Mouse (Mus musculus) left cerebral cortex, adult 9 months (tissue): Measurements from ENCODE around the gene Hoxd11.

Experiments
- DNase-seq, 2 experiments: peaks; one replicate each; pipeline ENCODE4 v3.0.0; 2022; ENCODE audit warnings: low spot score in 2 of 2

Gene Hoxd11

GRCm38 (mm10) chr2:74680561-74681398, 1.4 kb downstream of the Hoxd11 start:
- no peak for DNase-seq

DNA sequence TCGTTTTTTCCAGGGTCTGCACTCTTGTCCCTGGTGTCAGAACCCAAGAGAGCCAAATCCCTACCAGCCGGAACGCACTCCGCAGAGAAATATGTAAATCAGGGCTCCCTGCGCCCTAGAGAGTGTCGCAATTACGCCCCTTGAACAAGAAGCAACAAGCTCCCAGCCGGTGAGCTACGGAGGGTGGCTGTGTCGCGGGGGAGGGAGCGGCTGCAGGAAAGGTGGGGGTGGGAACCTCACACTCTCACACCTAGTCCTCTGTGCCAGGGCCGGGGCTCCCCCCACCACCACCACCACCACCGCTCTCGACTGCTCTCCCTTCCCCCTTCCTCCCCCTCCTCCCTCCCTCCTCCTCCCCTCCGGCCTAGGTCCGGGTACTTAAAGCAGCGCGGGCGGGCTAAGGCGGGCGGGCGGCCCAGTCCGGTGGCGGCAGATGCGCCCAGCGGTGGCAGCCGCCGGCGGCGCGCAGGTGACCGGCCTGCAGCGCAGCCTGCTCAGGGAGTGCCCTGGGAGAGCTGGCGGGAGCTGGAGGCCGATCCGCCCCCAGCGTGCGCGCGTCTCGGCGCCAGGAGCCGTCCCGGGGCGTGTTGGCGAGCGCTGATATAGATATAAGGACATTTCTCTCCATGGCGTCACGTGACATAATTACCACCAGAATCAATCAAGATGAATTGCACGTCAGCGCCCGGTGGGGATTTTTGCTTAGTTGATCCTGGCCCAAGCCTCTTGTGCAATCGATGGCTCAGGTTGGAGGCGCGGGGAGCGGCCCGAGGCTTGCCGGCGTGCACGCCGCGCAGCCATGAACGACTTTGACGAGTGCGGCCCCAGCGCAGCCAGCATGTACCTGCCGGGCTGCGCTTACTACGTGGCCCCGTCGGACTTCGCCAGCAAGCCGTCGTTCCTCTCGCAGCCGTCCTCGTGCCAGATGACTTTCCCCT, 2.5 kb downstream of the Hoxd11 start:
- no peak for DNase-seq

GRCm38 (mm10) chr2:74682796-74683195, 3.4 kb downstream of the Hoxd11 start:
- DNase-seq = no peak

GRCm38 (mm10) chr2:74683471-74683951, 4.2 kb downstream of the Hoxd11 start:
- DNase-seq = no peak

- no peak for DNase-seq
Measured at GRCm38 (mm10) chr2:74684106-74684505, 4.7 kb downstream of the Hoxd11 start.

DNA sequence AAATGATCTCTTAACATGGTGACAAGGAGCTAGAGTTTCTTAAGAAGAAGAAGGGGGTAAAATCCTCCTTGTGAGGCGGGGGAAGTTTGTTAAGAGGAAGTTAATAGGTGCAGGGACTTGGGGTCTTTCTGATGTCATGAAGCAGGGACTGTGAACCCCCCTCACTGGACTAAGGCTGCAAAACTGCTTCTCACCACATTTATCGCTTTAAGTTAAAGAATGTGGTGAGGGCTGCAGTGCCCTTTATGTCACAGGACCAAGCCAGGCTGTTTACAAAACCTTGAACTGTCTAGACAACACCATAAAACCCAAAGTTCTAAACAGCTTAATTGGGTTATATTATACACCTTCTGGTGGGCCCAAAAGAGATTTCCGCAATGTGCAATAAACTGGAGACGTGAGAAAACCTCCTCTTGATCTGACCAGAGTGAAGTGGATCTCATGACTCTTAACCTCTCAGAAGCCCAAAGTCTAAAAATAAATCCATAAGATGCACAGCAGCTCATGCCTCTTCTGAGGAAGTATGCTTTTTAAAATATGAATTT, 5.8 kb downstream of the Hoxd11 start:
- DNase-seq = no peak

GRCm38 (mm10) chr2:74686301-74686987, 7.1 kb downstream of the Hoxd11 start:
- DNase-seq = peak in 1 of 2 experiments; percentile 58

DNA sequence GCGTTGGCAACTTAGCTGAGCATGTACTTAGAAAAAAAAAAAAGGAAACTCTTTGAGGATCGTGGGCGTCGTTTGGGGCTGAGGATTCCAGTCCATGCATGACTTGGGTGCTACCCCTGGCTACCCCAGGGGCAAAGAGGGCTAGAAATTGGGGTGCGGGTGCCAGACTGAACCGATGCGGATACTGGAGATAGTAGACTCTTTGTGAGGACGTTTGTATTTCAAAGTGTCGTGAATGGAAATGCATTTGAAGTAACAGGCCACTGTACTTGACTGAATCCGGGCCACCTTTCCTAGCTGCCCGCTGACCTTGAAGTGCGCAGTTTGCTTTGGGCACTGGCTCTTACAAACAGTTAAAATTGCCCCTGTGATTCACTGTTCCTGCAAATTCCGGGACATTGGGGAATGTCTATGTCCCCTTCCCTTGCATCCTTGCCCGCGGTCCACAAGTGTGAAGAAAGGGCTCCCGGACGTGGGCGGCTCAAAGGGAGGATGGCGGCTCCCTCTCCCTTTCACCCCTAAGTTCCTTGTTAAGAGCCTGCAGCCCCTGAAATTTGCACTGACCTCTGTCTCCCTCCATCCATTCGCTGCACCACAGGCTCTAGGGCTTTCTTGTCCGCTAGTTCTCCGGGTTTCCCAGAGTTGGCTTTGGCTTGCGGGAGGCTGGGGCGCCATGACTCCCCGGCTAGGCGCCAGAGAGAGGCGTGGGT, 7.8 kb downstream of the Hoxd11 start:
- no peak for DNase-seq

- no peak for DNase-seq
Measured at GRCm38 (mm10) chr2:74687698-74688555, 8.6 kb downstream of the Hoxd11 start.

GRCm38 (mm10) chr2:74688795-74689573, 9.6 kb downstream of the Hoxd11 start:
- no peak for DNase-seq

DNA sequence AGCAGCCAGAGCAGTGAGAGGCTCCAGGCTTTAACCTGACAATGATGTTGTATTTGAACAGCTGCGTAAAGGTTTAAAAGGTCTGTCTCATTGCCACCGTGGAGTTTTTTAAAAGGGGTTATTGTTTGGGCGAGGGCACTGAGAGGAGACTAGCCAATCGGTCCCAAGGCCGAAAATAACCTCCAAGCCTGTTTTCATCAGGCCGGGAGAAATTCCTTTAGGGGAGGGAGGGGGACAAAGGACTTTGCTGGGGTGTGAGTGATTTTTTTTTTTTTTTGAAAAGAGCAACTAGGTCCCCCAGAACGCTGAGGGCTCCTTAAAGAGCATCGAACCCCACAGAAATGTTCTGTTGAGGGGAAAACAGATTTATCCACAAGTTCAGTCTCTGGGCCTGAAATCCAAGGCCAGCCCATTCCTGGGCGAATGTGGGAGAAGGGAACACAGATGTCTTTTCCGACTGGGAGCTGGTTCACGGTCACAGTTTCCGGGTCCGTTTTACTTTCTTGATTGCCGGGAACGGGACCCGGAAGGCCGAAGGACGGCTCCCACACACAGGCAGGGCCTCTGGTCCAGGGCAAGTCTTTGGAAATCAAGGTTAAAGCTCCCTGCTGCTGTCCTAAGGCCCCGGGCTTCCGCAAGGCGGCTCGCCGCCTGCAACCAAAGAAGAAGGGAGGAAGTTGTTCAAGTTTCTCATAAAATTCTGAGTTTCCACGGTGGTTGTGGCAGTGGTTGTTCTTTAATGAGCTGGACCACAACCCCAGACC, 10.4 kb downstream of the Hoxd11 start:
- no peak for DNase-seq

DNA sequence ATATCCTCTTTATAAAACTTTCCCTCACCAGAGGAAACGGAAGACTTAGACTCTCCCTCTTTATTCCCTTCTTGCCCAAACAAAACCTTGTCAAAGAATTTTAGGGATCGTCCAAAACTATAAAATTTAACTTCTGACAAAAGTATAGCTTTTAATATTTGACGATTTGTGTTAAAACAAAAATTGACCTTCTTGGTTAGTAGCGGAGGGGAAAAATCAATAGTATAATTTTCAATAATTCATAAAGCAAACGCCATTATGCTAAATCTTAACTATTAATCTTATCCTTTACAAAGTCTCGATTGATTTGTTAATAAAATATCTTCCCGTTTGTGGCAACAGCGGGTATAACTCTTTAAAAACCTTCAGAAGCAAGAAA, 11.0 kb downstream of the Hoxd11 start:
- DNase-seq = no peak

- no peak for DNase-seq
Measured at GRCm38 (mm10) chr2:74691022-74691951, 11.9 kb downstream of the Hoxd11 start, which contains the start of gene Hoxd10. TSS of gene Hoxd10 (plus strand) at chr2:74691924.

GRCm38 (mm10) chr2:74691995-74692807, 12.8 kb downstream of the Hoxd11 start:
- DNase-seq = no peak

- DNase-seq = no peak
Measured at GRCm38 (mm10) chr2:74692808-74693431, 13.6 kb downstream of the Hoxd11 start.

DNA sequence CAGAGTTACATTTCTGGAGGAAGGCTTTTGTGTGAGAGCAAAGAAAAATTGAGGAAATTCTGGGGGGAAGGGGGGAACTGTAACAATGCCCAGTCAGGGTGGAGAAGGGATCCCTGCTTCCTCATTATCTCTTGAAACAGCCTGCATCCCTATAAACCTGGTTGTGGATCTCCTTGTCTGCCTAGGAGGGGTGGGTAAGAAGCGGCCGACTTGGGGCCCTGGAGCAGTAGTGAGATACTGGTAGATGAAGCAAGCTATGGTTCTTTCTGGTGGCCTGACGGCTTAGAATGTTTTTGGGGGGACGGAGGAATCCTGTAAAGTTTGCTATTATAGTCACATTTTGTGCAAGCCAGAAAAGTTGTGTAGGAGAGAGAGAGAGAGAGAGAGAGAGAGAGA, 14.1 kb downstream of the Hoxd11 start:
- DNase-seq = no peak
